Mouse (Mus musculus): Measurements from ENCODE around the gene Cfap52. TPM values are rescaled to one million over a fixed set of nuclear protein-coding genes. Genes with fewer than 3 reads are reported as not detected.

Cfap52 gene
- polyA plus RNA-seq, 2 experiments = 1.0 to 1.3 TPM

DNA sequence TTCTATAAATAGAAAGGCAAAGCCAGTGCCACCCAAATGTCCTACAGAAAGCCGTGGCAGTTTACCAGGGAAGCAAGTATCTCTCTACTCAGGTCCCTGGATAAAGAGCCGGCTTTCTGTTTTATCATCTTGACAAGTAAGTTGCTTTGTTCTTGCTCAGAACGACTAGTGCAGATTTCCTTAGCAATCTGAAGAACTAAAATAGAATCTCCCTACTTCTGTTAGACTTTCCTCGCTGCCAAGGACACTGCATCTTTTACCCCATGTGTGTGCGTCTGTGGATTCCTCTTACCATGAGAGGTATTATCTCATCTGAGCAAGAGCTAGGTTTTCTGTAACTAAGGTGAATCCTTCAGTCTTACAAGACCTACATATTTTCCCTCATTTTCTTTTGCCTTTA is 76.9 kb downstream of the Cfap52 start:
- WGBS = 83% methylated on average over 5 of the region's 5 CpGs
- no peak for ATAC-seq (ENCODE audit: low FRiP score, low read depth)

GRCm38 (mm10) chr11:67885921-67886320 is 79.5 kb downstream of the Cfap52 start:
- WGBS = 87% methylated on average over 2 of the region's 2 CpGs
- Histone ChIP-seq H3K4me3 (replicated peaks; ENCODE audit: low read length) (no peak overlapping the region), H3K9ac (ENCODE audit: low read depth, low read length, severe bottlenecking) (no peak overlapping the region), H3K4me2 (replicated peaks; ENCODE audit: low read depth, low read length, severe bottlenecking) (no peak overlapping the region), H3K4me1 (ENCODE audit: control insufficient read depth, insufficient read depth, low read length) (no peaks in the 10 kb centered on the region), H3K36me3 (ENCODE audit: control insufficient read depth, insufficient read depth, low read length) (no peaks in the 10 kb centered on the region), H3K27me3 (ENCODE audit: control insufficient read depth, insufficient read depth, low read length) (no peaks in the 10 kb centered on the region), H3K27ac (replicated peaks; ENCODE audit: low read depth, low read length) (no peak overlapping the region), H3K9me3 (ENCODE audit: control insufficient read depth, low read length) (no peaks in the 10 kb centered on the region)
- no peak for TF ChIP-seq POLR2A (IDR thresholded peaks at IDR 0.05; ENCODE audit: borderline replicate concordance, extremely low read depth, insufficient read depth, insufficient read length)
- DNase-seq (ENCODE audit: low spot score) (no peak), ATAC-seq (ENCODE audit: low FRiP score, low read depth) (no peak)

More for the DNA sequence above, 76.9 kb downstream of the Cfap52 start:
- H3K27me3 ChIP-seq (ENCODE audit: control insufficient read depth, insufficient read depth, low read length) = no peaks in the 10 kb centered on the region
- no peaks in the 10 kb centered on the region for H3K9me3 ChIP-seq (ENCODE audit: control insufficient read depth, low read length)
- H3K4me2 ChIP-seq (replicated peaks; ENCODE audit: low read depth, low read length, severe bottlenecking) = no peak overlapping the region
- DNase-seq (ENCODE audit: low spot score) = no peak
- no peak overlapping the region for H3K27ac ChIP-seq (replicated peaks; ENCODE audit: low read depth, low read length)
- no peak overlapping the region for H3K4me3 ChIP-seq (replicated peaks; ENCODE audit: low read length)
- H3K4me1 ChIP-seq (ENCODE audit: control insufficient read depth, insufficient read depth, low read length) = no peaks in the 10 kb centered on the region
- H3K36me3 ChIP-seq (ENCODE audit: control insufficient read depth, insufficient read depth, low read length) = no peaks in the 10 kb centered on the region
- no peak overlapping the region for H3K9ac ChIP-seq (ENCODE audit: low read depth, low read length, severe bottlenecking)
- no peak for TF ChIP-seq POLR2A (IDR thresholded peaks at IDR 0.05; ENCODE audit: borderline replicate concordance, extremely low read depth, insufficient read depth, insufficient read length)

Other genes with a start within 250 kb of the Cfap52 start
- 0.03 TPM in 1 of 2 replicates, not detected in the other for gene Glp2r, start 194.5 kb downstream of the Cfap52 start, polyA plus RNA-seq (2012; rRNA removed)
- gene Glp2r, start 194.5 kb downstream of the Cfap52 start, polyA plus RNA-seq (2014; fragmentation: Nextera tagmentation; extraction: Ambion mirVana) = 0.14 TPM in 1 of 2 replicates, not detected in the other
- not detected in 2 replicates for gene Gsg1l2, start 191.0 kb downstream of the Cfap52 start, polyA plus RNA-seq (2012; rRNA removed)
- gene Gsg1l2, start 191.0 kb downstream of the Cfap52 start, polyA plus RNA-seq (2014; fragmentation: Nextera tagmentation; extraction: Ambion mirVana) = not detected in 2 replicates
- gene Dhrs7c, start 167.5 kb downstream of the Cfap52 start, polyA plus RNA-seq (2012; rRNA removed) = 11.4 and 14.7 TPM in 2 replicates
- 4.4 and 12.1 TPM in 2 replicates for gene Dhrs7c, start 167.5 kb downstream of the Cfap52 start, polyA plus RNA-seq (2014; fragmentation: Nextera tagmentation; extraction: Ambion mirVana)
- 1.9 and 2.0 TPM in 2 replicates for gene Usp43, start 43.5 kb downstream of the Cfap52 start, polyA plus RNA-seq (2012; rRNA removed)
- gene Usp43, start 43.5 kb downstream of the Cfap52 start, polyA plus RNA-seq (2014; fragmentation: Nextera tagmentation; extraction: Ambion mirVana) = 1.7 and 1.8 TPM in 2 replicates
- 14.6 and 23.3 TPM in 2 replicates for gene Stx8, start 542 bp upstream of the Cfap52 start, polyA plus RNA-seq (2012; rRNA removed)
- gene Stx8, start 542 bp upstream of the Cfap52 start, polyA plus RNA-seq (2014; fragmentation: Nextera tagmentation; extraction: Ambion mirVana) = 62.1 and 65.3 TPM in 2 replicates